Mouse (Mus musculus) embryonic facial prominence, embryonic 13.5 days (tissue): ENCODE measurements at regions not wholly inside any gene's neighbourhood (a gene's known extent, or its start where the extent isn't known, plus 50 kb on each side); places are given as distances from the start of the nearest gene placed in this dataset.

Experiments used
- ATAC-seq: fragments of 200-750 bp; cut with Nextera tagmentation; 2 replicates; pipeline ENCODE4 v1.8.0; 2017; ENCODE audit warnings: low read depth; ENCODE audit not compliant: insufficient number of reproducible peaks, insufficient read depth, low FRiP score, low TSS enrichment
- H3K27ac ChIP-seq: fragments of 300-500 bp; sonication (generic); 2 replicates; pipeline ENCODE4 v1.5.1; 2015; ENCODE audit warnings: moderate library complexity, mild to moderate bottlenecking, inconsistent platforms
- H3K27me3 ChIP-seq: fragments of 300-500 bp; sonication (generic); 2 replicates; pipeline ENCODE4 v1.6.1; 2015; ENCODE audit warnings: mild to moderate bottlenecking, inconsistent platforms
- H3K36me3 ChIP-seq: fragments of 300-500 bp; sonication (generic); 2 replicates; pipeline ENCODE4 v1.6.1; 2015; ENCODE audit warnings: mild to moderate bottlenecking, inconsistent platforms
- H3K4me1 ChIP-seq: fragments of 300-500 bp; sonication (generic); 2 replicates; pipeline ENCODE4 v1.6.1; 2015; ENCODE audit warnings: inconsistent platforms
- H3K4me2 ChIP-seq: fragments of 300-500 bp; sonication (generic); 2 replicates; pipeline ENCODE4 v1.6.1; 2015; ENCODE audit warnings: moderate library complexity, mild to moderate bottlenecking, inconsistent platforms
- H3K4me3 ChIP-seq: fragments of 300-500 bp; sonication (generic); 2 replicates; pipeline ENCODE4 v1.5.1; 2015; ENCODE audit warnings: mild to moderate bottlenecking, inconsistent platforms
- H3K9ac ChIP-seq: fragments of 300-500 bp; sonication (generic); 2 replicates; pipeline ENCODE4 v1.6.1; 2015; ENCODE audit warnings: mild to moderate bottlenecking, inconsistent platforms
- H3K9me3 ChIP-seq: fragments of 300-500 bp; sonication (generic); 2 replicates; pipeline ENCODE4 v1.6.1; 2016; ENCODE audit warnings: inconsistent platforms
- WGBS: fragments of 180-500 bp; shearing (Covaris S2); methylation state at CpG from one replicate; pipeline ENCODE4 v1.1.7; 2015; ENCODE audit warnings: mixed read lengths; 5-methylcytosine and 5-hydroxymethylcytosine counted together

DNA sequence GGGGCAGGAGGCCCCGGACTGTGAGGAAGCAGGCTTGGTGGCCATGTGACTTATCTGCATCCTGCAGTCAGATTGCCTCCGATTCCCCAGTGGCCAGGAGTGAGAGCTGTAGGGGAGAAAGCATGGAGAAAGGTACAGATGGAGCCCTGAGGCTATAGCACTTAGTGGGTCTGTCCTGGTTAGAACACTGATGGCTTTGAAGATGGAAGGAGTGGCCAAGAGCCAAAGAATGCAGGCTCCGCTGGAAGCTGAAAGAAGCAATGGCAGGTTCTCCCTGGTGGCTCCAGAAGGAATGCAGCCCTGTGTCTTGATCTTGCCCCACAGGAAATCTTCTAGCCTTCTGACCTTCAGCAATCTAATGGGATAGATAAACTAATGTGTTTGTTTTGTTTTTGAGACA is 926.3 kb downstream of the 4930447A16Rik start:
- peaks cover 8% of the 10 kb centered on the region; the same call in 1 of the 2 replicates for H3K9me3 ChIP-seq
- H3K27ac ChIP-seq: no peak overlapping the region
- H3K4me1 ChIP-seq: peaks cover 6% of the 10 kb centered on the region; the same call in 1 of the 2 replicates
- H3K27me3 ChIP-seq: no peaks in the 10 kb centered on the region
- no peaks in the 10 kb centered on the region for H3K36me3 ChIP-seq
- H3K4me2 ChIP-seq: no peak overlapping the region
- no peak for ATAC-seq
- WGBS: 73% methylated on average over 3 of the region's 3 CpGs
- H3K9ac ChIP-seq: no peak overlapping the region
- H3K4me3 ChIP-seq: no peak overlapping the region

DNA sequence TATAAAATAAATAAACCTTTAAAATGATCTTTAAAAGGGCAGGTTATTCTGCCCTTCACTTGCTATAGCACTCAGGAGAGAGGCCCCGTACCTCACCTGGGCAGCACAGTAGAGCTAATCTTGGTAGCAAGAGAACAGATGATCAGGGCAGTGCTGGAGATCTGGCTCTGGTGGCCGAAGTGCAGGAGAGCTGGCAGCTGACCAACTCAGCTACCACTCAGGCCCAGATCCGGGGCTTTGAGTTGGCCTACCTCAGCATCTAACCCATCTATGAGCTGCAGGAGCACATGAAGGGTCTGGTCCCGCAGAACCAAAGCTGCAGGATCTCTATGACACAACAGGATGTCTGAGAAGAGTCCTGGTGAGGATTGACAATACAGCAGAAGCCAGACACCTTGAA is 928.0 kb downstream of the 4930447A16Rik start:
- H3K36me3 ChIP-seq: no peaks in the 10 kb centered on the region
- H3K4me1 ChIP-seq: peaks cover 6% of the 10 kb centered on the region; the same call in 1 of the 2 replicates
- no peak overlapping the region for H3K4me2 ChIP-seq
- H3K27me3 ChIP-seq: no peaks in the 10 kb centered on the region
- WGBS: 83% methylated on average over 4 of the region's 4 CpGs
- H3K9me3 ChIP-seq: peaks cover 8% of the 10 kb centered on the region; the same call in 1 of the 2 replicates
- no peak overlapping the region for H3K9ac ChIP-seq
- no peak overlapping the region for H3K27ac ChIP-seq
- no peak overlapping the region for H3K4me3 ChIP-seq
- ATAC-seq: no peak

DNA sequence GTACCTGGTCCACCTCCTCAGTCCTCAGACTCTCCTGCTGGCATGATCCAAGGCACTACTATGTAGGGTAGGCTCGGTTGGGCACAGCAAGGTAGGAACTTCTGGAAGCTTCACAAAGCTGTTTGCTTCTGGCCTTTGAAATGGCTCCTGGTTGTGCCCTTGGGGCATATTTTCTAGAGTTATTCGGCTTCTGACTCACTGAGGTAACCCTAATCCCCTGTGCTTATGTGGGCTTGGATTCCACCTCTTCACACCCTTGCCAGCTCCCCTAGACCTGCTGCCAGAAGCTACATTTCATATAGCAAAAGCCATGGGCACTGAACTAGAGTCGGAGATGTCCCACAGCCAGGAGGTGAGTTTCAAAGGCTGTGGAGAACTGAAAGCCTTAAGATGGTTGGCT is 933.7 kb downstream of the 4930447A16Rik start:
- H3K4me3 ChIP-seq: no peak overlapping the region
- H3K27ac ChIP-seq: no peak overlapping the region
- H3K4me1 ChIP-seq: no peaks in the 10 kb centered on the region
- no peaks in the 10 kb centered on the region for H3K36me3 ChIP-seq
- no peak for ATAC-seq
- 86% methylated on average over 3 of the region's 3 CpGs for WGBS
- H3K9me3 ChIP-seq: peaks cover 5% of the 10 kb centered on the region; the same call in 1 of the 2 replicates
- H3K27me3 ChIP-seq: no peaks in the 10 kb centered on the region
- H3K9ac ChIP-seq: no peak overlapping the region
- H3K4me2 ChIP-seq: no peak overlapping the region

DNA sequence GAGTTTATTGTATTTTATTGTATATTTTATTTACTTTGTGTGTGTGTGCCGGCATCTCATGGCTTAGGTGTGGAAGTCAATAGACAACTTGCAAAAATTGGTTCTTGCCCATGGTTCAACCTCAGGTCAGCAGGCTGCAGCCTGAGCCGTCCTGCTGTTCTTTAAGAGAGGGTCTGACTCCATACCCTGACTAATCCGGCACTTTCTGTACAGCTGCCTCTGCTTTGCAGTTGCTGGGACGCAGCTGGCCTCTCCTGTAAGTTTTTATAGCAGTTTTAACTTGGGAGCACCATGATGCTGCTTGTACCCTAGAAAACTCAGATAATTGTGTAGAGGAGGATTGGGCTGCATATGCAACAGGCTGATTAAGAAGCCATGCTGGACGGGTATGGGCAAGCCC is 938.2 kb downstream of the 4930447A16Rik start:
- 65% methylated on average over 5 of the region's 5 CpGs for WGBS
- H3K27ac ChIP-seq: no peak overlapping the region
- no peaks in the 10 kb centered on the region for H3K27me3 ChIP-seq
- no peak overlapping the region for H3K4me2 ChIP-seq
- H3K9me3 ChIP-seq: peaks cover 5% of the 10 kb centered on the region; the same call in 1 of the 2 replicates
- no peak overlapping the region for H3K9ac ChIP-seq
- ATAC-seq: no peak
- H3K4me3 ChIP-seq: no peak overlapping the region
- H3K4me1 ChIP-seq: no peaks in the 10 kb centered on the region
- no peaks in the 10 kb centered on the region for H3K36me3 ChIP-seq

DNA sequence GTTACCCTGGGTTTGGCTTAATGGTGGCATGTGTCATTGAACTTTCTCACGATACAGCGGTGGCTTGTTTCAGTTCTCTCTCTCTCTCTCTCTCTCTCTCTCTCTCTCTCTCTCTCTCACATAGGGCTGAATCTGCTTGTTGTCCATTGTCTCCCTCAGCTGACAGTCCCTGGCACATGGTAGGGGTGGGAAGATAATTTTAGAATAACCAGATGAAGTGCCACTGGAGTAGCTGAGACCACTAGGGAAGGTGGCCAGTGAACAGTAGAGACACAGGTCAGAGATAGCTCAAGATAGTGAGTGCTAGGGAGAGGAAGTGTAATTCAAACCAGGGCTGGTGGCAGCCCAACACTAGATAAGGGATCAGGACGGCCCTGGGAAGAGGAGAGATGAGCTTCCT is 938.7 kb downstream of the 4930447A16Rik start:
- H3K4me1 ChIP-seq: no peaks in the 10 kb centered on the region
- WGBS: 84% methylated on average over 3 of the region's 3 CpGs
- no peak overlapping the region for H3K27ac ChIP-seq

DNA sequence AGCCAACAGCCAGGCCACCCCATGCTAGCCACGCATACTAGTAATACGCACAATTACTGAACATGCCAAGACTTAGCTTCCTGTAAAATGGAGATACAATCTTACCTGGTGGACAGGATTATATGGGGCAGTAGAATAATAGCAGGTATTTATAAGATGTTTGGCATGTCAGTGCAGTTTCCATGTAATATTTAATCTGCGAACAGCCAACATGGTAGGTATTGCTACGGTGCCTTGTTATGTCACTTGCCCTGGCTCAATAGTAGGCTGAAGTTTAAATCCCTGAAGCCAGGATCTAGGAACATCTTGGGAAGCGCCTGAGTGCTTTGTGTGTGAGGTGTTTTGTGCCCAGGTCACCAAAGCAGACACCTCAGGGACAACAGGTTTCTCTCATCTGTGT is 942.3 kb downstream of the 4930447A16Rik start:
- no peaks in the 10 kb centered on the region for H3K9me3 ChIP-seq
- H3K4me1 ChIP-seq: no peaks in the 10 kb centered on the region
- H3K27ac ChIP-seq: no peak overlapping the region
- no peak overlapping the region for H3K4me2 ChIP-seq
- no peak overlapping the region for H3K9ac ChIP-seq
- H3K4me3 ChIP-seq: no peak overlapping the region
- WGBS: 91% methylated on average over 5 of the region's 5 CpGs
- ATAC-seq: no peak
- H3K36me3 ChIP-seq: no peaks in the 10 kb centered on the region
- H3K27me3 ChIP-seq: no peaks in the 10 kb centered on the region

More for the DNA sequence above, 938.7 kb downstream of the 4930447A16Rik start:
- H3K9ac ChIP-seq: no peak overlapping the region
- H3K36me3 ChIP-seq: no peaks in the 10 kb centered on the region
- H3K9me3 ChIP-seq: peaks cover 5% of the 10 kb centered on the region; the same call in 1 of the 2 replicates
- H3K4me2 ChIP-seq: no peak overlapping the region
- no peaks in the 10 kb centered on the region for H3K27me3 ChIP-seq
- ATAC-seq: no peak
- H3K4me3 ChIP-seq: no peak overlapping the region

DNA sequence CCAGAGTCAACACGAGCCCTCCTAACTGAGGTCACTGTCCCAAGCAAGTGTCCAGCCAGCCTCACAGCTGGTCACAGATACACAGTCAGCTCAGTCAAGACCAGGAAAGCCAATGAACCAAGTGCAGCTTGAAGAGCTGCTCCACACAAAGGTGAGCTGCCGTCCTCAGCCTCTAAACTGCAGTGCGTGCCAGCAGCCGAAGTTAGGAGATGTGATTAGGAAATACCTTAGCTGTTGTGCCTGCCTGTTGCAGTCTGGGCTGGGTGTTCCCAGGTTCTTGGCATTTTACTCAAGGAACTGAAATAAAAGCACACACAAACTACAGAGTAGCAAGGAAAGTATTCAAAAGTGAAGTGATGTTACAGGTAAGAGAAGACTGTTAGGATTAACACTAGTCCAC is 942.9 kb downstream of the 4930447A16Rik start:
- 83% methylated on average over 4 of the region's 4 CpGs for WGBS
- Histone ChIP-seq H3K4me1 (no peaks in the 10 kb centered on the region), H3K27ac (no peak overlapping the region), H3K27me3 (no peaks in the 10 kb centered on the region), H3K4me3 (no peak overlapping the region), H3K9me3 (no peaks in the 10 kb centered on the region), H3K9ac (no peak overlapping the region), H3K36me3 (no peaks in the 10 kb centered on the region), H3K4me2 (no peak overlapping the region)
- ATAC-seq: no peak

DNA sequence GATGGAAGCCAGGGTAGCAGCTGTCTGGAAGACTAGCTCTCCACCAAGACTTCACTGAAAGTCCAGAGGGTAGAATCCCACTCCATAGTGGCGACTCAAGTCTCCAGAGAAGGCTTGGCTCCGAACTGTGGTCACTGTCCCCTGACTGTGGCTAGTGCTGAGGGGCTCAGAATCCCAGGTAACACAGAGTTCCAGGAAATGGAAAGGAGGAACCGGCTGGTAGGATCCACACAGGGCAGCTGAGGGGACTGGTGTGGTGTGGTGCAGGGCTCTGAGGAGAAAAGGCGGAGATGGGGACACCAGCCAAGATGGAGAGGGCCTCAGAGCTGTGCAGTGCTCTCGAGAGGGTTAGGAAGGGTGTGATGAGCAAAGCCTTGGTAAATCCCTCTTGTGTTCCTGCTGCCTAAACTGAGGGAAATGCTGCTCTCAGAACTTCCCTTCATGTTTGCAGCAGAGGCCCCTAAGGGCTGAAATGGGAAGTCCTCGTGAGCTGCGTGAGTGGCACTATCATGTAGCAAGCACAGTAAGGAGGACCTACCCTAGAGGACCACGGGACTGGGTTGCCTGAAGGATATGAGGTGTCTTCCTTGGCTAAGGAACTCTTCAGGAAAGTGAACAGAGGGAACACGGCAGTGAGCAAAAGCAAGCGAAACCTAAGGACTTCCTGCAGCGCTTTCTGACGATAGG is 946.2 kb downstream of the 4930447A16Rik start:
- 75% methylated on average over 12 of the region's 12 CpGs for WGBS
- ATAC-seq: no peak
- Histone ChIP-seq H3K9ac (no peak overlapping the region), H3K9me3 (no peaks in the 10 kb centered on the region), H3K4me3 (no peak overlapping the region), H3K27ac (no peak overlapping the region), H3K4me2 (no peak overlapping the region), H3K36me3 (no peaks in the 10 kb centered on the region), H3K4me1 (peaks cover 7% of the 10 kb centered on the region), H3K27me3 (no peaks in the 10 kb centered on the region)

DNA sequence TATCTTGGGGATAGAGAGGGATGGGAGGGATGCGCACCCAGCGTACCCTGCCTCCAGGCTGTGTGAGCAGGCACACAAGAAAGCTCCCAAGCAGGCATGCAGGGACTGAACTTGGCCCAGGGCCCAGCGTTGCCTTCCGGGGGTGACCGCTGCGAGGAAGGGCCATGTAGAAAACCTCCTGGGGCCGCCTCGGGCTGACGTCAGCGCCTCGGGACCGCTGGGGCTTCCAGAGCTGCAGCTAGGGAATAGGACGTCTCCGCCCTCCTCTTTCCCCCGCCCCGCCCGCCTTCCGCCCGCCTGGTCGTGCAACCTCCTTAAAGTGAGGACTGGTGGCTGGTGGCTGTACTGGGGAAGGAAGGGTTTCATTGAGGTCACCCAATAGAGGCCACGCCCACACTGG is 948.4 kb downstream of the 4930447A16Rik start:
- Histone ChIP-seq H3K27me3 (no peaks in the 10 kb centered on the region), H3K27ac (no peak overlapping the region; the same call in 1 of the 2 replicates), H3K4me2 (peak overlapping the region; percentile 67), H3K9ac (peak overlapping the region; percentile 49; the same call in 1 of the 2 replicates), H3K4me1 (peaks cover 7% of the 10 kb centered on the region), H3K36me3 (no peaks in the 10 kb centered on the region), H3K4me3 (peak overlapping the region; percentile 37), H3K9me3 (no peaks in the 10 kb centered on the region)
- ATAC-seq: peak; percentile 69; the same call in 1 of the 2 replicates
- 5% methylated on average over 21 of the region's 21 CpGs for WGBS

DNA sequence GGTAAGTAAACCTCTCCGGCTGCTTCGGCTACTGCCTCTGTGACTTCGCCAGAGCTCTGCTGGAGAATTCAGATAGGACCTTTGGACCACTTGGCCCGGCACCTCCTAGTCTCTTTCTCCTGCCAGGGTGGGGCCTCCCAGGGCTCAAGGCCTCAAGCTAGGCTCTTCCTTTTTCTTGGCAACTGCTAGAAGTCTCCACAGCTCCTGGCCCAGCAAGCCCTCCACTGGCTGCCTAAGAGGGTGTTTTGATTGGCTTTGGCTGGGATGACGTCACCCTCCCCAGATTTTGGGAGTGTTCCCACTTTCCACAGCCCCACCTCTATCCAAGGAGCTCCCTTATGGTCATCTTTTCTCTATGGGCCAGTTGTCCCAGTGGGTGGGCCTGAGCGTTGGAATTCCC is 949.4 kb downstream of the 4930447A16Rik start:
- H3K27me3 ChIP-seq: no peaks in the 10 kb centered on the region
- H3K36me3 ChIP-seq: no peaks in the 10 kb centered on the region
- no peak overlapping the region for H3K27ac ChIP-seq
- no peaks in the 10 kb centered on the region for H3K9me3 ChIP-seq
- no peak for ATAC-seq
- WGBS: 87% methylated on average over 6 of the region's 6 CpGs
- peaks cover 7% of the 10 kb centered on the region for H3K4me1 ChIP-seq
- H3K4me3 ChIP-seq: no peak overlapping the region
- no peak overlapping the region for H3K4me2 ChIP-seq
- H3K9ac ChIP-seq: no peak overlapping the region

DNA sequence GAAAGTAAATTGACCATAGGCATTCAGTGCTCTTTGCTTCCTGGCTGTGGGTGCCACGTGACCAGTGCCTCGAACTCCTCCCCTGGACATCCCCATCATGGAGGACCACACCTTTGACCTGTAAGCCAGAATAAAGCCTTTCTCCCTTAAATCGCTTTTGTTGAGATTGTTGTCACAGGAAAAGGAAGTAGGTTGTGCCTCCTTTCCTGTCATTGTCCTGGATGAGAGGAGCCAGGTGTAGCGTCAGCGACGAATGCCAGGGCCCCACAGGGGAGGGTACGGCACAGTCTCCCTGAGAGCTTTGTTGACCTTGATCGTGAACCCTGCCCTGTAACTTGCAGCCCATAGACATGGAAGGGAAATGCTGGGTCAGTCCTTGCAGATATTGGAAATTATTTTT is 952.8 kb downstream of the 4930447A16Rik start:
- 83% methylated on average over 8 of the region's 8 CpGs for WGBS
- no peak overlapping the region for H3K27ac ChIP-seq
- no peaks in the 10 kb centered on the region for H3K9me3 ChIP-seq
- no peak overlapping the region for H3K4me2 ChIP-seq
- ATAC-seq: no peak
- no peak overlapping the region for H3K9ac ChIP-seq
- no peaks in the 10 kb centered on the region for H3K36me3 ChIP-seq
- H3K4me3 ChIP-seq: no peak overlapping the region
- H3K4me1 ChIP-seq: peaks cover 7% of the 10 kb centered on the region
- H3K27me3 ChIP-seq: no peaks in the 10 kb centered on the region

DNA sequence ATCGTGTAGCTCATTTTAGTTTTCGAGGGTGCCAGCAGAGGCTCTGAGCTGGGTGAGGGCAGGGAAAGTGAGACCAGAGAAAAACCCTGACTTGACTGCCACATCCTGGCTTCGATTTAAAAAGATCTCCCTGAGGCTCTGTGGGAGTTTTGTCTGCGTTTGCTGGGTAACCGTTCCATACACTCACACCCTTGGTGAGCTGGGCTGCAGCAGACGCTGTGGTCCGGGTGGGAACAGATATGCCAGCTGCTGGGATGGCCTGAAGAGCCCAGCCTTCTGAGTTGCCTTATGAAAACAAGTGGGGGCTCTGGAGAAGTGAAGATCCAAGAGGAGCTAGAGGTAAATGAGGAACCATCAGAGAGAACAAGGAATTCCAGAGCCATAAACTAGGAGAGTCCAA is 962.3 kb downstream of the 4930447A16Rik start:
- ATAC-seq: no peak
- WGBS: 52% methylated on average over 7 of the region's 7 CpGs
- H3K9me3 ChIP-seq: no peaks in the 10 kb centered on the region

More for the DNA sequence above, 962.3 kb downstream of the 4930447A16Rik start:
- H3K4me3 ChIP-seq: no peak overlapping the region
- no peak overlapping the region for H3K27ac ChIP-seq
- peaks cover 18% of the 10 kb centered on the region for H3K4me1 ChIP-seq
- no peaks in the 10 kb centered on the region for H3K36me3 ChIP-seq
- no peaks in the 10 kb centered on the region for H3K27me3 ChIP-seq
- no peak overlapping the region for H3K9ac ChIP-seq
- H3K4me2 ChIP-seq: no peak overlapping the region
